ENCODE assay signal across 19 mouse cellular contexts in genomic region chr16:90917156-90917555, GRCm38 (mm10).
"Had no signal": no experiment of that assay in that cellular context is flagged by ENCODE, and none has a peak within 500 bp of the region (broad histone marks: within the 10 kb centered on the region; RNA-seq: fewer than 3 reads in every experiment).

No protein-coding gene starts in this region.

- ATAC-seq: midbrain, embryonic 16.5 days had no signal

- H3K4me1 ChIP-seq: neural tube, embryonic 13.5 days; neural tube, embryonic 15.5 days had no signal

- H3K27me3 ChIP-seq: midbrain, embryonic 12.5 days; neural tube, embryonic 13.5 days; neural tube, embryonic 15.5 days had no signal

- H3K9ac ChIP-seq: lung, embryonic 14.5 days; midbrain, embryonic 12.5 days; neural tube, embryonic 13.5 days; neural tube, embryonic 15.5 days had no signal

- H3K36me3 ChIP-seq: midbrain, embryonic 12.5 days; neural tube, embryonic 13.5 days; neural tube, embryonic 15.5 days had no signal

- H3K4me2 ChIP-seq: lung, embryonic 14.5 days; midbrain, embryonic 12.5 days; neural tube, embryonic 13.5 days; neural tube, embryonic 15.5 days had no signal

- H3K4me3 ChIP-seq: midbrain, embryonic 10.5 days; midbrain, embryonic 12.5 days; myocyte; neural tube, embryonic 13.5 days; neural tube, embryonic 15.5 days had no signal

- H3K27ac ChIP-seq: midbrain, embryonic 10.5 days; midbrain, embryonic 12.5 days; neural tube, embryonic 13.5 days; neural tube, embryonic 15.5 days had no signal

- DNase-seq: lung, adult 18-20 months; lung, embryonic 14.5 days; lung, postnatal 10 days; lung, postnatal 4 days; midbrain, embryonic 14.5 days; retina, postnatal 1 day; right cerebral cortex, adult 18-20 months; right cerebral cortex, postnatal 25 days; right cerebral cortex, postnatal 4 days; spleen, adult 18-20 months; thymus, adult 18-20 months; thymus, postnatal 14 days; thymus, postnatal 36 days had no signal

- H3K9me3 ChIP-seq: midbrain, embryonic 10.5 days; midbrain, embryonic 12.5 days; neural tube, embryonic 13.5 days; neural tube, embryonic 15.5 days had no signal
